Mouse (Mus musculus) heart, postnatal 0 days (tissue): ENCODE data around the gene Pcnx4. TPM values are rescaled to one million over a fixed set of nuclear protein-coding genes. Genes with fewer than 3 reads are reported as not detected.
"Not testable (repeated sequence)": the region's sequence is repeated elsewhere in the genome, so short reads cannot be mapped to it uniquely, and the experiment has no call there.

Experiments used
- ATAC-seq: fragments of 200-750 bp; cut with Nextera tagmentation; 2 replicates; pipeline ENCODE4 v1.8.0; 2017; ENCODE audit warnings: low read depth, moderate number of reproducible peaks, moderate library complexity; ENCODE audit not compliant: insufficient read depth
- DNase-seq: peaks from one replicate; pipeline ENCODE4 v3.0.0-alpha.2; 2016; ENCODE audit warnings: low spot score
- H3K27ac ChIP-seq: fragments of 300-500 bp; sonication (generic); 2 replicates; pipeline ENCODE4 v1.5.1; 2014; ENCODE audit warnings: low read depth, mild to moderate bottlenecking
- H3K27me3 ChIP-seq: fragments of 300-500 bp; sonication (generic); 2 replicates; pipeline ENCODE4 v1.6.1; 2014; ENCODE audit warnings: low read length, mixed read lengths; ENCODE audit not compliant: control insufficient read depth, insufficient read depth
- H3K36me3 ChIP-seq: fragments of 300-500 bp; sonication (generic); replicated peaks from 2 replicates; pipeline ENCODE4 v1.6.1; 2014; ENCODE audit warnings: low read length, mixed read lengths; ENCODE audit not compliant: control insufficient read depth, insufficient read depth
- H3K4me1 ChIP-seq: fragments of 300-500 bp; sonication (generic); 2 replicates; pipeline ENCODE4 v1.6.1; 2014; ENCODE audit warnings: antibody characterized with exemption; ENCODE audit not compliant: control insufficient read depth, insufficient read depth
- H3K4me2 ChIP-seq: fragments of 300-500 bp; sonication (generic); 2 replicates; pipeline ENCODE4 v1.6.1; 2014; ENCODE audit warnings: low read depth, mild to moderate bottlenecking, low read length, moderate library complexity
- H3K4me3 ChIP-seq: fragments of 300-500 bp; sonication (generic); 2 replicates; pipeline ENCODE4 v1.5.1; 2014; ENCODE audit warnings: low read depth, low read length
- H3K9ac ChIP-seq: fragments of 300-500 bp; sonication (generic); replicated peaks from 2 replicates; pipeline ENCODE4 v1.6.1; 2014; ENCODE audit warnings: low read depth, low read length, mixed read lengths
- H3K9me3 ChIP-seq: fragments of 300-500 bp; sonication (generic); replicated peaks from 2 replicates; pipeline ENCODE4 v1.6.1; 2016; ENCODE audit warnings: low read length; ENCODE audit not compliant: control insufficient read depth
- CTCF ChIP-seq: IDR thresholded peaks from 2 replicates; pipeline ENCODE4 v1.5.1; 2016; ENCODE audit warnings: antibody characterized with exemption, control low read depth, low read depth
- EP300 ChIP-seq: IDR thresholded peaks from 2 replicates; pipeline ENCODE4 v1.6.1; 2016; ENCODE audit warnings: antibody characterized with exemption, low read depth
- WGBS: fragments of 180-500 bp; shearing (Covaris S2); extraction: QIAGEN DNeasy Blood & Tissue Kit; methylation state at CpG from one replicate; pipeline ENCODE4 v1.1.7; 2014; 5-methylcytosine and 5-hydroxymethylcytosine counted together
- polyA plus RNA-seq: library from polyadenylated mRNA; unstranded; fragments of >200 nt; fragmentation: Nextera tagmentation; extraction: Ambion mirVana; gene quantifications from 2 replicates; pipeline ENCODE4 v1.2.1, GENCODE M21; 2015
- total RNA-seq: library from RNA; depleted of rRNA; stranded (reverse); fragments of >200 nt; gene quantifications from 2 replicates; pipeline ENCODE4 v1.2.3, GENCODE M21; 2014; ENCODE audit warnings: low replicate concordance

Pcnx4 gene
- total and polyA plus RNA-seq, 2 experiments from 2014 or later: 1.6 to 3.4 TPM

DNA sequence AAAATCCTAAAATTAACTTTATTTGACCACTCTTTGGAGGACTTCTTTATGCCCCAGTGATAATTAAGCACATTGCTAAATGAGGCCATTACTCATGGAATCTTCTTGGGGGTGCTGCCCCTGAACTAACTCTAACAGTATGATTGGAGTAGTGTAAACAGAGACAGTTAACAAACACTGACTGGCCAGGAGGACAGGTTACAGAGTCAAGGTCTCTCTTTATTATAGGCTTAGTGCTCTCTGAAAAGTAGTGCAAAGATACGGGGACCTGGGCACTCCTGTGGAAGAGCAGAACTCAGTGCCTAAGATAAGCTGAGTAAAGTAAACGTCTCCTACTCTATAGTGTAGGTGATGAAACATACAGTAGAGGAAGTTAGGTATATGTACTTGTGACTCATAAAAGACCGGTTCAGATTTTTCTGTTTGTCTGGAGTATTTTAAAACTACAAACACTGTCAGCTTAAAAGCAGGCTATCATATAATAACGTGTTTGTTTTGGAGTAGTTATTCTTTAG, 28.2 kb downstream of the Pcnx4 start:
- ATAC-seq (no peak), DNase-seq (no peak)
- Histone ChIP-seq H3K4me3 (no peak overlapping the region), H3K4me1 (no peaks in the 10 kb centered on the region), H3K27ac (no peak overlapping the region), H3K36me3 (no peaks in the 10 kb centered on the region), H3K4me2 (no peak overlapping the region), H3K9me3 (no peaks in the 10 kb centered on the region), H3K27me3 (no peaks in the 10 kb centered on the region), H3K9ac (no peak overlapping the region)
- 69% methylated on average over 4 of the region's 4 CpGs for WGBS
- TF ChIP-seq CTCF (no peak), EP300 (no peak)

DNA sequence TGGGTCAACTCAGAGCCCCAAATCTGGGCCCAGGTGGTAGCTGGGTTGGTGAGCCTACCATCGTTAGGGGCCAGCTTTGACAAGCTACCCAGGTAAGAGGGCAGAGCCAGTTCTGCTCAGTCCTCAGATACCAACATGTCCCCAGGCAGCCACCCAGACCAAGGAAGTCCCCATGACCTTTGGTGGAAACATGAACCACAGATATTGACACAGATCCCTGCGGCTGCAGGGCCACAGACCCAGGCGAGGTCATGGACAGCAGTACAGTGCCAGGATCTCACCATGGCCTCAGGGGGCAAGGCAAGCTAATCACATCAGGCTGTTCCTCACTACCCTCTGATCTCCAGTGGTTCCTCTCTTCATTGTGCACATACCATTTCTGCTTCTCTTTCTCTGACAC, 45.8 kb downstream of the Pcnx4 start:
- Histone ChIP-seq H3K27me3 (no peaks in the 10 kb centered on the region), H3K9me3 (no peaks in the 10 kb centered on the region), H3K4me2 (no peak overlapping the region), H3K27ac (no peak overlapping the region), H3K36me3 (no peaks in the 10 kb centered on the region), H3K4me1 (no peaks in the 10 kb centered on the region), H3K4me3 (no peak overlapping the region), H3K9ac (no peak overlapping the region)
- TF ChIP-seq EP300 (no peak), CTCF (no peak)
- ATAC-seq (no peak), DNase-seq (no peak)
- 87% methylated on average over 3 of the region's 3 CpGs for WGBS

DNA sequence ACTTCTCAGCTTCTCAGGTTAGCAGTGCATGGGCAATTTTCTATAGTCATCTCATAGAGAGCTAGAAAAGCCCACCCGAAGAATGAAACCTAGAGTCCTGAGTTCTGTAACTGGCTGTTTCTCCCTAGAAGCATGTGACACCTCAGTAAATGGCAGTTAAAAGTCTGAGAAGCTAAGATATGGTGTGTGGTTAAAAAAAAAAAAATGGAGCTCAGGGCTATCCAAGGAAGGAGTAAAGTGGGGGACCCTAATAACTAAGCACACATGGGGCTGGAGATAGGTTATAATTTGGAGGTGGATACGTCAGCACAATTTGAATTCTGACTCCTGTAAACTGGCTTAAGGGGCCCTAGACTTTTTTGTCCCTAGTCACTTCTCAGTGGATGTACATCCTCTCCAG, 46.9 kb downstream of the Pcnx4 start:
- no peak for TF ChIP-seq CTCF
- TF ChIP-seq EP300: no peak

DNA sequence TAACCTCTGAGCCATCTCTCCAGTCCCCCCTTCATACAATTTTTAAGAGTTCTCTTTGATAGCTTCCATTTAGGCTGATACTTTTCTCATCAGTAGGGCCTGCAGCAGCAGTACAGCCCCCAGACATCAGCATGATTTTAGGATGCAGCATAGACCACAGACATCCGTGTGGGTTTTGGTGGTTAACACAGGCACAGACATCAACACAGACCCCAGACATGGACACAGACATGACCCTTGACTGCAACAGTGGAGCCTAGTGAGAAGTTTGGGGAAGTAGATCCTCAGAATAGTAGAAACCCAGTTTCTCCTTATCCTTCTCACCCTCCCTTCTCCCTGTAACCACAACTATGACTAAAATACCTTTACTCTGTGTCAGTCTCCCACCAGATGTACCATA, 49.2 kb downstream of the Pcnx4 start:
- DNase-seq (no peak), ATAC-seq (no peak)
- no peak overlapping the region for H3K27ac ChIP-seq
- no peaks in the 10 kb centered on the region for H3K4me1 ChIP-seq
- no peak overlapping the region for H3K4me2 ChIP-seq
- H3K4me3 ChIP-seq: no peak overlapping the region
- WGBS: 66% methylated on average over 1 of the region's 1 CpGs
- H3K9me3 ChIP-seq: no peaks in the 10 kb centered on the region
- H3K27me3 ChIP-seq: no peaks in the 10 kb centered on the region
- no peaks in the 10 kb centered on the region for H3K36me3 ChIP-seq
- TF ChIP-seq CTCF: no peak
- no peak for TF ChIP-seq EP300
- no peak overlapping the region for H3K9ac ChIP-seq

More for the DNA sequence above, 46.9 kb downstream of the Pcnx4 start:
- Histone ChIP-seq H3K36me3 (no peaks in the 10 kb centered on the region), H3K4me1 (no peaks in the 10 kb centered on the region), H3K9ac (no peak overlapping the region), H3K27ac (no peak overlapping the region), H3K4me2 (no peak overlapping the region), H3K4me3 (no peak overlapping the region), H3K27me3 (no peaks in the 10 kb centered on the region), H3K9me3 (no peaks in the 10 kb centered on the region)
- no peak for DNase-seq
- ATAC-seq: no peak
- WGBS: 85% methylated on average over 2 of the region's 2 CpGs

DNA sequence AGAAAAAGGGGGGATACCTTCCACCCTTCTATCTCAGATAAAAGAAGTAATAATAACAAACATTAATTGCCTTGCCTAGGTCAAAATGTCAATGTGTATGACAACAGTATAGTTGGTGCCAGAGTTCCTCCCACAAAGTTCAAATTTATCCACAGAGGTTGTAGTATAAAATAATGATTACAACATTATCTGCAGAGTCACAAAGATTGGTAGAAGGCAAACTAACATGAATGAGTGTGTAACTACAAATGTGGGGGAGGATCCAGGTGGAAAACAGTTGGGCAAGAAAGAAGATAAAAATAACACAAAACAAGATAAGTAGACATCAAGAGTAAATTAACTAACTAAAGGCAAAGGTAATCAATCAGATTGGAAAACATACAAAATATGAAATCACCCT, 56.8 kb downstream of the Pcnx4 start:
- H3K4me2 ChIP-seq: no peak overlapping the region
- TF ChIP-seq CTCF: no peak
- TF ChIP-seq EP300: no peak
- no peaks in the 10 kb centered on the region for H3K27me3 ChIP-seq
- no peak overlapping the region for H3K9ac ChIP-seq
- H3K4me3 ChIP-seq: no peak overlapping the region
- DNase-seq: no peak
- no peak for ATAC-seq
- H3K27ac ChIP-seq: no peak overlapping the region
- H3K9me3 ChIP-seq: no peaks in the 10 kb centered on the region
- H3K4me1 ChIP-seq: no peaks in the 10 kb centered on the region
- no peaks in the 10 kb centered on the region for H3K36me3 ChIP-seq

DNA sequence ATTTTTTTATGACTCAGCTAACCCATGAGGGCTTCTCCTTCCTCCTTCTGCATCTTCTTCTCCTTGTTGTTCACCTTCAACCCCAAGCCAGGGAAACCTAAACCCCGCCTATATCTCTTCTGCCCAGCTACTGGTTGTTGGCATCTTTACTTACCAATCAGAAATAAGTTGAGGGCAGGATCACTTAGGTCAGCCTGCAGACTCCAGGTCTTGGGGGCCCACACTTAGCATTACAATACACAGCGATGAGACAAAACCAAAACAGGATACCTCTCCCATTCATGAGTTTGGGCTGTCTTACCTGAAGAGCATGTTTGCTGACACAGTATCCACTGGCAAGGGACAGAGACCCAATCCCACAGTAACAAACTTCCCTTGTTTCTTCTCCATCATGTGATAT, 57.8 kb downstream of the Pcnx4 start:
- Histone ChIP-seq H3K9me3 (no peaks in the 10 kb centered on the region), H3K4me3 (no peak overlapping the region), H3K4me2 (no peak overlapping the region), H3K4me1 (no peaks in the 10 kb centered on the region), H3K27ac (no peak overlapping the region), H3K9ac (no peak overlapping the region), H3K27me3 (no peaks in the 10 kb centered on the region), H3K36me3 (no peaks in the 10 kb centered on the region)
- no peak for ATAC-seq
- no peak for DNase-seq
- 54% methylated on average over 2 of the region's 2 CpGs for WGBS
- TF ChIP-seq CTCF: no peak
- TF ChIP-seq EP300: no peak

DNA sequence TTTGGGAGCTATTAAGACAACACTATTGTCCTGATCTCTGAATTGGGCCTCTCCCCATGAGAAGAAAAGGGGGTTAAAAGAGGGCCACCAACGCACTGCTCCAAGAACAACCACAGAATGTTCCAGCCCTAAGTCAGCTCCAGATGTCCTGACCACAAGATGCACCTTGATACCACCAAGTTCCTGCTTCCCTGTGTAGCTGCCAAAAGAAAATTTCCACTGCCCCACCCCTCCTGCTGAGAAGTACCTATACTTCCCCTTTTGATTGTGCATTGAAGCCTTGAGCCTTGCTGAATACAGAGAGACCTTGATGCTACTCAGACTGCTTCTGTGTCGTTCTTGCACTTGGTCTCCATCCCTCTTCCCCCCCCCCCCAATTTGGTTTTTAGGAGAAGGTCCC, 62.5 kb downstream of the Pcnx4 start:
- H3K4me3 ChIP-seq, H3K27ac ChIP-seq, H3K27me3 ChIP-seq, DNase-seq, H3K4me2 ChIP-seq, H3K36me3 ChIP-seq, H3K9ac ChIP-seq, H3K9me3 ChIP-seq, H3K4me1 ChIP-seq, ATAC-seq: not testable (repeated sequence)
- WGBS: 79% methylated on average over 2 of the region's 2 CpGs
